Mouse (Mus musculus): ENCODE results near the gene Srd5a1. TPM values are rescaled to one million over a fixed set of nuclear protein-coding genes. Genes with fewer than 3 reads are reported as not detected.
A peak's percentile ranks its signal among the peaks of the same experiment; 100 is the strongest.

Gene Srd5a1
- total and polyA plus RNA-seq, 2 experiments = 41.9 to 86.4 TPM

GRCm38 (mm10) chr13:69633551-69633950 is 22.3 kb upstream of the Srd5a1 start:
- DNase-seq (ENCODE audit: extremely low read depth, low read depth, low spot score) = no peak
- Histone ChIP-seq H3K27me3 (ENCODE audit: control insufficient read depth, insufficient read depth, low read length) (no peaks in the 10 kb centered on the region), H3K36me3 (ENCODE audit: control insufficient read depth, insufficient read depth, low read length) (peaks cover 50% of the 10 kb centered on the region), H3K9ac (ENCODE audit: low read depth, low read length) (no peak overlapping the region), H3K79me2 (ENCODE audit: control insufficient read depth, insufficient read depth, low read length) (no peaks in the 10 kb centered on the region), H3K27ac (replicated peaks; ENCODE audit: insufficient read depth, low read depth, low read length) (no peak overlapping the region), H3K4me1 (ENCODE audit: control insufficient read depth, insufficient read depth, low read length) (peaks cover 35% of the 10 kb centered on the region), H3K4me3 (ENCODE audit: insufficient read depth, low read depth, low read length) (no peak overlapping the region)
- TF ChIP-seq CTCF (IDR thresholded peaks at IDR 0.05; ENCODE audit: low read depth, low read length) (no peak), POLR2A (IDR thresholded peaks at IDR 0.05; ENCODE audit: extremely low read depth, insufficient read depth, low read length) (no peak)
- WGBS = 85% methylated on average over 9 of the region's 9 CpGs

GRCm38 (mm10) chr13:69631659-69632058 is 20.4 kb upstream of the Srd5a1 start:
- peaks cover 67% of the 10 kb centered on the region for H3K36me3 ChIP-seq (ENCODE audit: control insufficient read depth, insufficient read depth, low read length)
- TF ChIP-seq POLR2A (IDR thresholded peaks at IDR 0.05; ENCODE audit: extremely low read depth, insufficient read depth, low read length) (no peak), CTCF (IDR thresholded peaks at IDR 0.05; ENCODE audit: low read depth, low read length) (no peak)
- H3K79me2 ChIP-seq (ENCODE audit: control insufficient read depth, insufficient read depth, low read length) = no peaks in the 10 kb centered on the region
- H3K4me1 ChIP-seq (ENCODE audit: control insufficient read depth, insufficient read depth, low read length) = peaks cover 23% of the 10 kb centered on the region
- peak overlapping the region; percentile 65 for H3K27ac ChIP-seq (replicated peaks; ENCODE audit: insufficient read depth, low read depth, low read length)
- no peaks in the 10 kb centered on the region for H3K27me3 ChIP-seq (ENCODE audit: control insufficient read depth, insufficient read depth, low read length)
- 38% methylated on average over 4 of the region's 4 CpGs for WGBS
- H3K4me3 ChIP-seq (ENCODE audit: insufficient read depth, low read depth, low read length) = no peak overlapping the region
- peak overlapping the region; percentile 20; the same call in 1 of the 2 replicates for H3K9ac ChIP-seq (ENCODE audit: low read depth, low read length)
- peak; percentile 82 for DNase-seq (ENCODE audit: extremely low read depth, low read depth, low spot score)

- H3K9ac ChIP-seq (ENCODE audit: low read depth, low read length) = peak overlapping the region; percentile 28; the same call in 1 of the 2 replicates
- TF ChIP-seq CTCF (IDR thresholded peaks at IDR 0.05; ENCODE audit: low read depth, low read length) = no peak
- TF ChIP-seq POLR2A (IDR thresholded peaks at IDR 0.05; ENCODE audit: extremely low read depth, insufficient read depth, low read length) = no peak
- peaks cover 72% of the 10 kb centered on the region for H3K36me3 ChIP-seq (ENCODE audit: control insufficient read depth, insufficient read depth, low read length)
- peak; percentile 92 for DNase-seq (ENCODE audit: extremely low read depth, low read depth, low spot score)
- no peak overlapping the region for H3K4me3 ChIP-seq (ENCODE audit: insufficient read depth, low read depth, low read length)
- H3K4me1 ChIP-seq (ENCODE audit: control insufficient read depth, insufficient read depth, low read length) = peaks cover 20% of the 10 kb centered on the region
- peak overlapping the region; percentile 88 for H3K27ac ChIP-seq (replicated peaks; ENCODE audit: insufficient read depth, low read depth, low read length)
- H3K27me3 ChIP-seq (ENCODE audit: control insufficient read depth, insufficient read depth, low read length) = no peaks in the 10 kb centered on the region
- no peaks in the 10 kb centered on the region for H3K79me2 ChIP-seq (ENCODE audit: control insufficient read depth, insufficient read depth, low read length)
- 25% methylated on average over 3 of the region's 3 CpGs for WGBS
These were observed 19.9 kb upstream of the Srd5a1 start for GRCm38 (mm10) chr13:69631111-69631510.

GRCm38 (mm10) chr13:69630576-69630975 is 19.3 kb upstream of the Srd5a1 start:
- Histone ChIP-seq H3K27me3 (ENCODE audit: control insufficient read depth, insufficient read depth, low read length) (no peaks in the 10 kb centered on the region), H3K9ac (ENCODE audit: low read depth, low read length) (peak overlapping the region; percentile 28; the same call in 1 of the 2 replicates), H3K79me2 (ENCODE audit: control insufficient read depth, insufficient read depth, low read length) (no peaks in the 10 kb centered on the region), H3K4me1 (ENCODE audit: control insufficient read depth, insufficient read depth, low read length) (peaks cover 21% of the 10 kb centered on the region), H3K27ac (replicated peaks; ENCODE audit: insufficient read depth, low read depth, low read length) (peak overlapping the region; percentile 88), H3K36me3 (ENCODE audit: control insufficient read depth, insufficient read depth, low read length) (peaks cover 75% of the 10 kb centered on the region), H3K4me3 (ENCODE audit: insufficient read depth, low read depth, low read length) (no peak overlapping the region)
- no peak for DNase-seq (ENCODE audit: extremely low read depth, low read depth, low spot score)
- no peak for TF ChIP-seq POLR2A (IDR thresholded peaks at IDR 0.05; ENCODE audit: extremely low read depth, insufficient read depth, low read length)
- TF ChIP-seq CTCF (IDR thresholded peaks at IDR 0.05; ENCODE audit: low read depth, low read length) = no peak
- 85% methylated on average over 8 of the region's 8 CpGs for WGBS

GRCm38 (mm10) chr13:69627941-69628340 is 16.7 kb upstream of the Srd5a1 start:
- no peaks in the 10 kb centered on the region; the same call in 1 of the 2 replicates for H3K79me2 ChIP-seq (ENCODE audit: control insufficient read depth, insufficient read depth, low read length)
- no peak for TF ChIP-seq CTCF (IDR thresholded peaks at IDR 0.05; ENCODE audit: low read depth, low read length)
- no peak for TF ChIP-seq POLR2A (IDR thresholded peaks at IDR 0.05; ENCODE audit: extremely low read depth, insufficient read depth, low read length)
- no peak overlapping the region for H3K9ac ChIP-seq (ENCODE audit: low read depth, low read length)
- DNase-seq (ENCODE audit: extremely low read depth, low read depth, low spot score) = no peak
- no peaks in the 10 kb centered on the region for H3K27me3 ChIP-seq (ENCODE audit: control insufficient read depth, insufficient read depth, low read length)
- no peak overlapping the region for H3K27ac ChIP-seq (replicated peaks; ENCODE audit: insufficient read depth, low read depth, low read length)
- H3K36me3 ChIP-seq (ENCODE audit: control insufficient read depth, insufficient read depth, low read length) = peaks cover 63% of the 10 kb centered on the region
- H3K4me3 ChIP-seq (ENCODE audit: insufficient read depth, low read depth, low read length) = no peak overlapping the region
- peaks cover 39% of the 10 kb centered on the region for H3K4me1 ChIP-seq (ENCODE audit: control insufficient read depth, insufficient read depth, low read length)
- over 99% methylated on average over 3 of the region's 3 CpGs for WGBS

- no peaks in the 10 kb centered on the region; the same call in 1 of the 2 replicates for H3K79me2 ChIP-seq (ENCODE audit: control insufficient read depth, insufficient read depth, low read length)
- no peak overlapping the region for H3K4me3 ChIP-seq (ENCODE audit: insufficient read depth, low read depth, low read length)
- peak; percentile 86 for DNase-seq (ENCODE audit: extremely low read depth, low read depth, low spot score)
- no peaks in the 10 kb centered on the region for H3K27me3 ChIP-seq (ENCODE audit: control insufficient read depth, insufficient read depth, low read length)
- peak overlapping the region; percentile 27; the same call in 1 of the 2 replicates for H3K9ac ChIP-seq (ENCODE audit: low read depth, low read length)
- TF ChIP-seq CTCF (IDR thresholded peaks at IDR 0.05; ENCODE audit: low read depth, low read length) = no peak
- TF ChIP-seq POLR2A (IDR thresholded peaks at IDR 0.05; ENCODE audit: extremely low read depth, insufficient read depth, low read length) = no peak
- peak overlapping the region; percentile 74 for H3K27ac ChIP-seq (replicated peaks; ENCODE audit: insufficient read depth, low read depth, low read length)
- peaks cover 61% of the 10 kb centered on the region for H3K36me3 ChIP-seq (ENCODE audit: control insufficient read depth, insufficient read depth, low read length)
- peaks cover 21% of the 10 kb centered on the region for H3K4me1 ChIP-seq (ENCODE audit: control insufficient read depth, insufficient read depth, low read length)
- WGBS = 44% methylated on average over 3 of the region's 3 CpGs
These were observed 13.3 kb upstream of the Srd5a1 start for GRCm38 (mm10) chr13:69624510-69624909.
